Mouse (Mus musculus): ENCODE data around the gene Timeless. TPM values are rescaled to one million over a fixed set of nuclear protein-coding genes. Genes with fewer than 3 reads are reported as not detected.
A peak's percentile ranks its signal among the peaks of the same experiment; 100 is the strongest.

Gene Timeless
- polyA plus RNA-seq, 1 experiment from 2014 or later, result 46.2 TPM

- H3K27me3 ChIP-seq, result peaks cover 3% of the 10 kb centered on the region; the same call in 1 of the 2 replicates
- H3K27ac ChIP-seq, result no peak overlapping the region
- ATAC-seq (ENCODE audit: low FRiP score), result no peak
- no peak overlapping the region for H3K4me2 ChIP-seq (replicated peaks)
- H3K4me3 ChIP-seq, result no peak overlapping the region
- no peak overlapping the region for H3K9ac ChIP-seq
- peaks cover 9% of the 10 kb centered on the region for H3K4me1 ChIP-seq
- no peaks in the 10 kb centered on the region for H3K9me3 ChIP-seq (replicated peaks)
- WGBS, result 90% methylated on average over 5 of the region's 5 CpGs
- no peaks in the 10 kb centered on the region for H3K36me3 ChIP-seq
These were observed 16.9 kb upstream of the Timeless start for GRCm38 (mm10) chr10:128214981-128215380.

- WGBS, result 94% methylated on average over 18 of the region's 18 CpGs
- Histone ChIP-seq H3K27ac (no peak overlapping the region), H3K4me2 (replicated peaks) (no peak overlapping the region), H3K9me3 (replicated peaks) (no peaks in the 10 kb centered on the region), H3K9ac (no peak overlapping the region), H3K27me3 (peaks cover under 1% of the 10 kb centered on the region), H3K4me3 (no peak overlapping the region), H3K4me1 (no peaks in the 10 kb centered on the region), H3K36me3 (no peaks in the 10 kb centered on the region)
- no peak for ATAC-seq (ENCODE audit: low FRiP score)
These were observed 13.3 kb upstream of the Timeless start for GRCm38 (mm10) chr10:128218387-128219117.

- H3K4me2 ChIP-seq (replicated peaks), result no peak overlapping the region
- no peak overlapping the region for H3K27ac ChIP-seq
- no peaks in the 10 kb centered on the region; the same call in 1 of the 2 replicates for H3K27me3 ChIP-seq
- H3K4me1 ChIP-seq, result no peaks in the 10 kb centered on the region
- no peaks in the 10 kb centered on the region for H3K36me3 ChIP-seq
- WGBS, result 59% methylated on average over 16 of the region's 16 CpGs
- H3K9ac ChIP-seq, result no peak overlapping the region
- no peak overlapping the region for H3K4me3 ChIP-seq
- no peak for ATAC-seq (ENCODE audit: low FRiP score)
- H3K9me3 ChIP-seq (replicated peaks), result no peaks in the 10 kb centered on the region
These were observed 10.2 kb upstream of the Timeless start for GRCm38 (mm10) chr10:128221533-128222286.

GRCm38 (mm10) chr10:128225064-128225463 is 6.8 kb upstream of the Timeless start:
- H3K27me3 ChIP-seq, result no peaks in the 10 kb centered on the region; the same call in 1 of the 2 replicates
- WGBS, result 53% methylated on average over 5 of the region's 5 CpGs
- H3K27ac ChIP-seq, result no peak overlapping the region
- no peak for ATAC-seq (ENCODE audit: low FRiP score)
- no peaks in the 10 kb centered on the region for H3K9me3 ChIP-seq (replicated peaks)
- H3K36me3 ChIP-seq, result no peaks in the 10 kb centered on the region
- H3K4me3 ChIP-seq, result no peak overlapping the region
- H3K4me2 ChIP-seq (replicated peaks), result no peak overlapping the region
- H3K4me1 ChIP-seq, result no peaks in the 10 kb centered on the region
- H3K9ac ChIP-seq, result no peak overlapping the region

GRCm38 (mm10) chr10:128225538-128225937 is 6.3 kb upstream of the Timeless start, which contains the start of gene Mip:
Mip (plus strand) TSS chr10:128225838.
- no peak within 1 kb of the TSS for H3K4me3 ChIP-seq
- no peak within 1 kb of the TSS for H3K4me2 ChIP-seq (replicated peaks)
- H3K36me3 ChIP-seq, result no peaks in the 10 kb centered on the region
- no peaks in the 10 kb centered on the region for H3K9me3 ChIP-seq (replicated peaks)
- no peak within 1 kb of the TSS for H3K27ac ChIP-seq
- 44% methylated on average over 4 of the region's 4 CpGs for WGBS
- no peak for ATAC-seq (ENCODE audit: low FRiP score)
- no peaks in the 10 kb centered on the region for H3K4me1 ChIP-seq
- no peaks in the 10 kb centered on the region for H3K27me3 ChIP-seq
- H3K9ac ChIP-seq, result no peak within 1 kb of the TSS

- Histone ChIP-seq H3K4me1 (no peaks in the 10 kb centered on the region), H3K9me3 (replicated peaks) (no peaks in the 10 kb centered on the region), H3K9ac (no peak overlapping the region), H3K4me2 (replicated peaks) (no peak overlapping the region), H3K27me3 (no peaks in the 10 kb centered on the region), H3K27ac (no peak overlapping the region), H3K36me3 (no peaks in the 10 kb centered on the region), H3K4me3 (no peak overlapping the region)
- WGBS, result 88% methylated on average over 9 of the region's 9 CpGs
- ATAC-seq (ENCODE audit: low FRiP score), result no peak
These were observed 4.3 kb upstream of the Timeless start for GRCm38 (mm10) chr10:128227592-128227991.

- no peak overlapping the region for H3K4me2 ChIP-seq (replicated peaks)
- H3K36me3 ChIP-seq, result no peaks in the 10 kb centered on the region
- WGBS, result 95% methylated on average over 8 of the region's 8 CpGs
- no peaks in the 10 kb centered on the region for H3K9me3 ChIP-seq (replicated peaks)
- H3K27ac ChIP-seq, result no peak overlapping the region
- no peaks in the 10 kb centered on the region for H3K27me3 ChIP-seq
- no peak overlapping the region for H3K4me3 ChIP-seq
- H3K9ac ChIP-seq, result no peak overlapping the region
- no peak for ATAC-seq (ENCODE audit: low FRiP score)
- H3K4me1 ChIP-seq, result peaks cover 3% of the 10 kb centered on the region
These were observed 3.9 kb upstream of the Timeless start for GRCm38 (mm10) chr10:128228009-128228408.

- 0 out of 2 replicates have a peak overlapping the region, but pooled peaks have one; percentile 79 for H3K9ac ChIP-seq
- no peak overlapping the region for H3K4me2 ChIP-seq (replicated peaks)
- ATAC-seq (ENCODE audit: low FRiP score), result no peak
- 78% methylated on average over 12 of the region's 12 CpGs for WGBS
- H3K36me3 ChIP-seq, result no peaks in the 10 kb centered on the region
- H3K27ac ChIP-seq, result no peak overlapping the region
- H3K27me3 ChIP-seq, result no peaks in the 10 kb centered on the region
- no peaks in the 10 kb centered on the region for H3K9me3 ChIP-seq (replicated peaks)
- no peak overlapping the region for H3K4me3 ChIP-seq
- H3K4me1 ChIP-seq, result peaks cover 4% of the 10 kb centered on the region
These were observed 1.3 kb upstream of the Timeless start for GRCm38 (mm10) chr10:128230582-128230981.

GRCm38 (mm10) chr10:128231146-128231545 is 719 bp upstream of the Timeless start:
- Histone ChIP-seq H3K27me3 (no peaks in the 10 kb centered on the region), H3K9me3 (replicated peaks) (no peaks in the 10 kb centered on the region), H3K4me3 (peak overlapping the region; percentile 64), H3K9ac (peak overlapping the region; percentile 79; the same call in 1 of the 2 replicates), H3K4me1 (peaks cover 4% of the 10 kb centered on the region), H3K27ac (0 out of 2 replicates have a peak overlapping the region, but pooled peaks have one; percentile 94), H3K36me3 (no peaks in the 10 kb centered on the region), H3K4me2 (replicated peaks) (peak overlapping the region; percentile 63)
- no peak for ATAC-seq (ENCODE audit: low FRiP score)
- 25% methylated on average over 5 of the region's 5 CpGs for WGBS

GRCm38 (mm10) chr10:128232420-128232985 is 638 bp downstream of the Timeless start:
- Histone ChIP-seq H3K4me3 (peak overlapping the region; percentile 64), H3K9ac (peak overlapping the region; percentile 79), H3K27ac (peak overlapping the region; percentile 94), H3K27me3 (no peaks in the 10 kb centered on the region), H3K36me3 (no peaks in the 10 kb centered on the region), H3K4me1 (peaks cover 4% of the 10 kb centered on the region), H3K9me3 (replicated peaks) (no peaks in the 10 kb centered on the region), H3K4me2 (replicated peaks) (peak overlapping the region; percentile 63)
- 0 out of 2 replicates have a peak, but pooled peaks have one; percentile 20 for ATAC-seq (ENCODE audit: low FRiP score)
- 0% methylated on average over 14 of the region's 14 CpGs for WGBS

- no peak overlapping the region for H3K27ac ChIP-seq
- peaks cover 15% of the 10 kb centered on the region for H3K36me3 ChIP-seq
- H3K9me3 ChIP-seq (replicated peaks), result no peaks in the 10 kb centered on the region
- ATAC-seq (ENCODE audit: low FRiP score), result no peak
- H3K4me3 ChIP-seq, result no peak overlapping the region
- H3K9ac ChIP-seq, result no peak overlapping the region
- 74% methylated on average over 4 of the region's 4 CpGs for WGBS
- H3K27me3 ChIP-seq, result no peaks in the 10 kb centered on the region
- peaks cover 10% of the 10 kb centered on the region for H3K4me1 ChIP-seq
- H3K4me2 ChIP-seq (replicated peaks), result no peak overlapping the region
These were observed 4.5 kb downstream of the Timeless start for GRCm38 (mm10) chr10:128236321-128236720.

GRCm38 (mm10) chr10:128237807-128238480 is 6.1 kb downstream of the Timeless start:
- no peaks in the 10 kb centered on the region for H3K9me3 ChIP-seq (replicated peaks)
- peaks cover 31% of the 10 kb centered on the region for H3K36me3 ChIP-seq
- H3K27ac ChIP-seq, result no peak overlapping the region
- H3K9ac ChIP-seq, result no peak overlapping the region
- H3K4me2 ChIP-seq (replicated peaks), result no peak overlapping the region
- WGBS, result 85% methylated on average over 15 of the region's 15 CpGs
- no peak for ATAC-seq (ENCODE audit: low FRiP score)
- peaks cover 7% of the 10 kb centered on the region for H3K4me1 ChIP-seq
- H3K27me3 ChIP-seq, result no peaks in the 10 kb centered on the region
- H3K4me3 ChIP-seq, result no peak overlapping the region

Measured in hindbrain, embryonic 12.5 days (tissue).